Comparison of ENCODE assay signal across 8 mouse cellular contexts in the genomic region with DNA sequence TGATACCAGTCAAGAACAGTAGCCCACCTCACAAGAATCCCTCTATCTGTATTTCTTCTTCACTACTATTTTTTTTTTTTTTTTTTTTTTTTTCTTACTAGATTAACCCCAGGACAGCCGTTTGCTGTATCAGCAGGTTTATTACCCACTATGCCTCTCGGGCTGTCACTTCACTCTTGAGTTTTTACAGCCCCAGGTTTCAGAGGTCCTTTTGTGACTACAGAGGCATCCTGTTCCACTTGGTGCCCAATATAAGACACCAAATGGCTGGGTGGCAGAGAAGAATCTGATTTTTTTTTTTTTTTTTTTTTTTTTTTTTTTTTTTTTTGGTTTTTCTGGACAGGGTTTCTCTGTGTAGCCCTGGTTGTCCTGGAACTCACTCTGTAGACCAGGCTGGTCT. TPM values are rescaled to one million over a fixed set of nuclear protein-coding genes. Genes with fewer than 3 reads are reported as not detected.
A peak's percentile ranks its signal among the peaks of the same experiment; 100 is the strongest.
DNase-seq lines count a peak whose midpoint lies in the region; ATAC-seq and TF ChIP-seq lines count a peak whose summit lies in the region.

No protein-coding gene starts in this region.

- peak overlapping the region; percentile 97 for H3K4me2 ChIP-seq in liver, embryonic 11.5 days
- H3K4me2 ChIP-seq in stomach, embryonic 16.5 days (ENCODE audit: low read depth, low read length), result peak overlapping the region; percentile 60

- H3K4me3 ChIP-seq in cerebellum, adult 2 months (replicated peaks; ENCODE audit: insufficient read depth, low read depth, low read length), result peak overlapping the region; percentile 55
- H3K4me3 ChIP-seq in megakaryocyte, embryonic 14.5 days (replicated peaks), result peak overlapping the region; percentile 93
- H3K4me3 ChIP-seq in liver, embryonic 11.5 days (ENCODE audit: low read depth, low read length), result no peak overlapping the region
- H3K4me3 ChIP-seq in stomach, embryonic 16.5 days (replicated peaks; ENCODE audit: low read length), result peak overlapping the region; percentile 63
- no peak overlapping the region for H3K4me3 ChIP-seq in layer of hippocampus, adult 2 months

- DNase-seq in cerebellum, adult 2 months, result no peak
- no peak for DNase-seq in cerebellum, postnatal 14 days
- DNase-seq in liver, embryonic 11.5 days (ENCODE audit: low spot score), result no peak
- DNase-seq in yolk sac, embryonic 10.5 days (ENCODE audit: low spot score), result no peak
- no peak for DNase-seq in layer of hippocampus, adult 2 months (ENCODE audit: low spot score in 2 of 2)

- no peaks in the 10 kb centered on the region for H3K36me3 ChIP-seq in megakaryocyte, embryonic 14.5 days (replicated peaks; ENCODE audit: low read length)
- H3K36me3 ChIP-seq in liver, embryonic 11.5 days (ENCODE audit: control insufficient read depth, insufficient read depth, low read length), result no peaks in the 10 kb centered on the region
- no peaks in the 10 kb centered on the region for H3K36me3 ChIP-seq in stomach, embryonic 16.5 days (ENCODE audit: control insufficient read depth, insufficient read depth, low read length)

- no peaks in the 10 kb centered on the region for H3K4me1 ChIP-seq in cerebellum, adult 2 months (ENCODE audit: control insufficient read depth, insufficient read depth, low read length)
- peaks cover 22% of the 10 kb centered on the region for H3K4me1 ChIP-seq in megakaryocyte, embryonic 14.5 days
- H3K4me1 ChIP-seq in liver, embryonic 11.5 days (replicated peaks; ENCODE audit: control insufficient read depth, insufficient read depth, low read length), result no peaks in the 10 kb centered on the region; the same call in 1 of the 2 replicates
- no peaks in the 10 kb centered on the region for H3K4me1 ChIP-seq in stomach, embryonic 16.5 days (ENCODE audit: control insufficient read depth, insufficient read depth, low read length)

- no peak overlapping the region for H3K27ac ChIP-seq in cerebellum, adult 2 months (ENCODE audit: insufficient read depth, low read length)
- no peak overlapping the region for H3K27ac ChIP-seq in liver, embryonic 11.5 days (ENCODE audit: low read depth, low read length)
- H3K27ac ChIP-seq in stomach, embryonic 16.5 days (ENCODE audit: low read length), result no peak overlapping the region
- no peak overlapping the region for H3K27ac ChIP-seq in layer of hippocampus, adult 2 months

- peaks cover 4% of the 10 kb centered on the region for H3K9me3 ChIP-seq in megakaryocyte, embryonic 14.5 days
- no peaks in the 10 kb centered on the region for H3K9me3 ChIP-seq in liver, embryonic 11.5 days (ENCODE audit: control insufficient read depth, low read length)
- peaks cover 2% of the 10 kb centered on the region; the same call in 1 of the 2 replicates for H3K9me3 ChIP-seq in stomach, embryonic 16.5 days (replicated peaks; ENCODE audit: control insufficient read depth, low read length)

- ATAC-seq in megakaryocyte, adult 5-6 weeks (ENCODE audit: poor library complexity, severe bottlenecking), result no peak
- ATAC-seq in liver, embryonic 11.5 days (replicated peaks; ENCODE audit: low FRiP score), result no peak
- ATAC-seq in stomach, embryonic 16.5 days (ENCODE audit: insufficient read depth, low FRiP score), result no peak

- TF ChIP-seq CTCF in cerebellum, adult 2 months (IDR thresholded peaks at IDR 0.05; ENCODE audit: borderline replicate concordance, insufficient read depth, low read depth, low read length), result no peak
- no peak for TF ChIP-seq CTCF in layer of hippocampus, adult 2 months (conservative IDR thresholded peaks at IDR 0.05)

- no peak overlapping the region for H3K9ac ChIP-seq in liver, embryonic 11.5 days (ENCODE audit: low read depth, low read length)
- no peak overlapping the region for H3K9ac ChIP-seq in stomach, embryonic 16.5 days (ENCODE audit: low read length)

- WGBS in cerebellum, adult 2 months, result 23% methylated on average over 2 of the region's 2 CpGs
- WGBS in liver, embryonic 11.5 days, result 8% methylated on average over 2 of the region's 2 CpGs
- WGBS in stomach, embryonic 16.5 days, result 23% methylated on average over 2 of the region's 2 CpGs

- H3K27me3 ChIP-seq in cerebellum, adult 2 months (ENCODE audit: control insufficient read depth, insufficient read depth, low read length), result 0 out of 2 replicates have a peak, but pooled peaks cover 2% of the 10 kb centered on the region
- peaks cover 60% of the 10 kb centered on the region for H3K27me3 ChIP-seq in megakaryocyte, embryonic 14.5 days (replicated peaks)
- H3K27me3 ChIP-seq in liver, embryonic 11.5 days (replicated peaks; ENCODE audit: control insufficient read depth, insufficient read depth, low read length), result peaks cover 48% of the 10 kb centered on the region
- H3K27me3 ChIP-seq in stomach, embryonic 16.5 days (ENCODE audit: control insufficient read depth, insufficient read depth, low read length), result peaks cover 7% of the 10 kb centered on the region

- no peak for TF ChIP-seq POLR2A in cerebellum, adult 2 months (IDR thresholded peaks at IDR 0.05; ENCODE audit: borderline replicate concordance, insufficient read depth, low read length)

RNA-seq across cellular contexts. Expression of gene Gpat3, which starts 1.6 kb away (rescaled TPM):
- 6.7 TPM in 2 replicates for polyA plus RNA-seq in cerebellum, adult 2 months (2012; rRNA removed)
- not detected in 2 replicates for polyA plus RNA-seq in megakaryocyte, embryonic 14.5 days (2012; ENCODE audit: insufficient read depth, low replicate concordance)
- total RNA-seq in megakaryocyte, adult 5-6 weeks (2015), result 3.1 and 3.2 TPM in 2 replicates
- 3.9 and 4.0 TPM in 2 replicates for total RNA-seq in megakaryocyte, adult 5-6 weeks (2017)
- 0.60 and 1.2 TPM in 2 replicates for polyA plus RNA-seq in liver, embryonic 11.5 days (2014; fragmentation: Nextera tagmentation; extraction: Ambion mirVana)
- 4.4 and 5.0 TPM in 2 replicates for polyA plus RNA-seq in stomach, embryonic 16.5 days (2015; fragmentation: Nextera tagmentation; extraction: Ambion mirVana)
- 1 to 10 TPM; 2.1 to 3.7 TPM for total RNA-seq in layer of hippocampus, adult 2 months (2021)

RNA-seq across cellular contexts. Expression of gene Abraxas1, which starts 26.4 kb away (rescaled TPM):
- 9.3 and 10.1 TPM in 2 replicates for polyA plus RNA-seq in cerebellum, adult 2 months (2012; rRNA removed)
- polyA plus RNA-seq in megakaryocyte, embryonic 14.5 days (2012; ENCODE audit: insufficient read depth, low replicate concordance), result 2.9 TPM in 1 of 2 replicates, not detected in the other
- 5.9 and 12.7 TPM in 2 replicates for total RNA-seq in megakaryocyte, adult 5-6 weeks (2015)
- 15.0 and 16.3 TPM in 2 replicates for total RNA-seq in megakaryocyte, adult 5-6 weeks (2017)
- 36.8 and 37.4 TPM in 2 replicates for polyA plus RNA-seq in liver, embryonic 11.5 days (2014; fragmentation: Nextera tagmentation; extraction: Ambion mirVana)
- 25.5 and 28.5 TPM in 2 replicates for polyA plus RNA-seq in stomach, embryonic 16.5 days (2015; fragmentation: Nextera tagmentation; extraction: Ambion mirVana)
- 1 to 10 TPM; 8.4 to 9.5 TPM for total RNA-seq in layer of hippocampus, adult 2 months (2021)

RNA-seq across cellular contexts. Expression of gene Mrps18c, which starts 48.7 kb away (rescaled TPM):
- polyA plus RNA-seq in cerebellum, adult 2 months (2012; rRNA removed), result 42.4 and 42.5 TPM in 2 replicates
- polyA plus RNA-seq in megakaryocyte, embryonic 14.5 days (2012; ENCODE audit: insufficient read depth, low replicate concordance), result 6.1 TPM in 1 of 2 replicates, not detected in the other
- total RNA-seq in megakaryocyte, adult 5-6 weeks (2015), result 91.5 and 114 TPM in 2 replicates
- total RNA-seq in megakaryocyte, adult 5-6 weeks (2017), result 113 and 148 TPM in 2 replicates
- 210 and 211 TPM in 2 replicates for polyA plus RNA-seq in liver, embryonic 11.5 days (2014; fragmentation: Nextera tagmentation; extraction: Ambion mirVana)
- 141 and 172 TPM in 2 replicates for polyA plus RNA-seq in stomach, embryonic 16.5 days (2015; fragmentation: Nextera tagmentation; extraction: Ambion mirVana)
- 10 to 100 TPM; 55.6 to 66.2 TPM for total RNA-seq in layer of hippocampus, adult 2 months (2021)

RNA-seq across cellular contexts. Expression of gene Helq, which starts 48.7 kb away (rescaled TPM):
- polyA plus RNA-seq in cerebellum, adult 2 months (2012; rRNA removed), result 47.5 and 51.6 TPM in 2 replicates
- polyA plus RNA-seq in megakaryocyte, embryonic 14.5 days (2012; ENCODE audit: insufficient read depth, low replicate concordance), result 2.8 TPM in 1 of 2 replicates, not detected in the other
- 11.8 and 20.5 TPM in 2 replicates for total RNA-seq in megakaryocyte, adult 5-6 weeks (2015)
- 7.5 and 11.7 TPM in 2 replicates for total RNA-seq in megakaryocyte, adult 5-6 weeks (2017)
- 28.2 and 29.4 TPM in 2 replicates for polyA plus RNA-seq in liver, embryonic 11.5 days (2014; fragmentation: Nextera tagmentation; extraction: Ambion mirVana)
- 12.7 and 15.1 TPM in 2 replicates for polyA plus RNA-seq in stomach, embryonic 16.5 days (2015; fragmentation: Nextera tagmentation; extraction: Ambion mirVana)
- total RNA-seq in layer of hippocampus, adult 2 months (2021), result 10 to 100 TPM; 15.8 to 18.1 TPM

Comparison
In these comparisons a context has a peak if more than half of its experiments do, and no peak if none do; other contexts are left out.
1. H3K4me3 ChIP-seq: peak in cerebellum, adult 2 months (single experiment), megakaryocyte, embryonic 14.5 days (single experiment) and stomach, embryonic 16.5 days (single experiment); none in liver, embryonic 11.5 days (single experiment) and layer of hippocampus, adult 2 months (single experiment).